Mouse (Mus musculus): Measurements from ENCODE around the gene Cpne9.
A peak's percentile ranks its signal among the peaks of the same experiment; 100 is the strongest.

Gene Cpne9

GRCm38 (mm10) chr6:113292938-113293337 lies 10.8 kb downstream of the Cpne9 start:
- DNase-seq, result no peak

DNA sequence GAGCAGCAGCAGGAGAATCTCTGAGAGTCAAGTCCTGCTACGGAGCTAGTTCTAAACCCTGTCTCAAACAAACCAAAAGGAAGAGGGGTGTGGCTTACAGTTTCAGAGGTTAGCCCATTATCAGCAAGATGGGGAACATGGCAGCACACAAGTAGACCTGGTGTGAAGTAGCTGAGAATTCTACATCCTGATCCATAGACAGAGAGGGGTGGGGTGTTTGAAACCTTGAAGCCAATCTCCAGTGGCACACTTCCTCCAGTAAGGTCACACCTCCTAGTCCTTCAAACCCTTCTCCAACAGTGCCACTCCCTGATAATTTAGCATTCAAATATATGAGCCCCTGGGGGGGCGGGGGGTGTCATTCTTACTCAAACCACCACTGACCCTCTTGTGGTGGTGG lies 13.9 kb downstream of the Cpne9 start:
- DNase-seq, result no peak

DNA sequence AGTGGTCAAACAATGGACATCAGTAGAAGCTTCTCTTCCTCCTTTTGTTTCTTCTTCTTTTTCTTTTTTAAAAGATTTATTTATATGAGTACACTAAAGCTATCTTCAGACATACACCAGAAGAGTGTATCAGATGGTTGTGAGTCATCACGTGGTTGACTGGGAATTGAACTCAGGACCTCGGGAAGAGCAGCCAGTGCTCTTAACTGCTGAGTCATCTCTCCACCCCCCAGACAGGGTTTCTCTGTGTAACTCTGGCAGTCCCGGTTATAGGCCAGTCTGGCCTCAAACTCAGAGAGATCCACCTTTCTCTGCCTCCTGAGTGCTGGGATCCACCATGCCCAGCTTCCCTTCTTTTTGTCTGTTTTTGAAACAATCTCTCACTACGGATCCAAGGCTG lies 14.5 kb downstream of the Cpne9 start:
- DNase-seq, result no peak

GRCm38 (mm10) chr6:113301350-113301749 lies 19.2 kb downstream of the Cpne9 start:
- no peak for DNase-seq

GRCm38 (mm10) chr6:113302258-113302657 lies 20.2 kb downstream of the Cpne9 start:
- DNase-seq, result peak in 1 of 2 experiments; percentile 11

GRCm38 (mm10) chr6:113306322-113306985 lies 24.3 kb downstream of the Cpne9 start:
- peak; percentile 100 for DNase-seq

GRCm38 (mm10) chr6:113306986-113307349 lies 24.9 kb downstream of the Cpne9 start, which contains the start of gene Brpf1:
Gene Brpf1 (plus strand): TSS chr6:113307137.
- no peak for DNase-seq

DNA sequence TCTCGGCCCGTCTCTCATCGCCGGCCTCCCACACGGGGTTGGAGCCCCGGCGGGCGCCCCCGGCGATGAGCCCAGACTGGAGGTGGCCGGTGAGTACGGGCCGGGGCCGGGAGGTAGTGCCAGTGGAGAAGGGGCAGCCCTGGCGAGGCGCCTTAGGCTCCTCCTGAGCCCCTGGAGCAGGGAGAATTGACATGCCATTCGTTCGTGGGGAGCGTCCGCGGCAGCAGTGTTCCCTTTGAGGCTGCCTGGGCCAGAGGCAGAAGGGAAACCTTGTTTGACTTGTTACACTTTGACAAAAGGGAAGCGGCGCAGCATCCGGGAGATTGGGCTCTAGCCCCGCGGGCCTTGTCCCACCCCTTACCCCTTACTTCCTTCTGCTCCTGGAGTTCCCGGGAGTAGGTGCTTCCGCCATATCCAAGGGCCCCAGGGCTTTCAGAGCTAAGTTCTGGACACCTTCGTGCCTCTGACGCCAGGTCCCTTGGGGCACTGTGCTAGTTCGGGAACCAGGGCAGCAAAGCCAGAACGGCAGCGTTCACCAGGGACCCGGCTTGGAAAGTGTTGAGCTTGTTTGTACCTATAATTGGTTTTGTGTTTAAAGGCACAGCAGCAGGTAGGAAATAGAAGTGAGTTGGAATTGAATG lies 25.5 kb downstream of the Cpne9 start:
- DNase-seq, result peak; percentile 41 to 60

DNA sequence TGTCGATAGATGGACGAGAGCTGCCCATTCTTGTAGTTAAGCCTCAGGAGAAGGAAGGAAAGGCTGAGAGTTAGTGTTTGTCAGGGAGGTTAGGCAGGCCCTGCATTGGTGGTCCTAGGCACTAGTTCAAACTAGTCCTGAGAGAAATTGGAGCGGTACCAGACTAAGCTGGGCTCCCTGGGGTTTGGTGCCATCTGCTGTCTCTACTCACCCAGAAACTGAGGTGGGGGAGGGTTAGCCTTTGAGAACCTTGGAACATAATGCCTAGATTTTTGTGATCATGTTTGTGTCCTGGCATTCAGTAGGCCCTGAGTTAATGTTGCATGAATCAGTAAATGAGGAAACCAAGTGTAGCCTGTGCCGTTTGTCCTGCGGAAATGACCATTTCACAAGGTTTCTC lies 26.0 kb downstream of the Cpne9 start:
- DNase-seq, result peak; percentile 54 to 58

GRCm38 (mm10) chr6:113315972-113316371 lies 33.9 kb downstream of the Cpne9 start:
- no peak for DNase-seq

GRCm38 (mm10) chr6:113326533-113327315 lies 44.6 kb downstream of the Cpne9 start, which contains the start of gene Ogg1:
Gene Ogg1 (plus strand): TSS chr6:113326972.
- DNase-seq, result peak; percentile 99 to 100

GRCm38 (mm10) chr6:113329396-113329795 lies 47.3 kb downstream of the Cpne9 start:
- no peak for DNase-seq

- no peak for DNase-seq
These were observed 48.4 kb downstream of the Cpne9 start for GRCm38 (mm10) chr6:113330547-113330946.

DNA sequence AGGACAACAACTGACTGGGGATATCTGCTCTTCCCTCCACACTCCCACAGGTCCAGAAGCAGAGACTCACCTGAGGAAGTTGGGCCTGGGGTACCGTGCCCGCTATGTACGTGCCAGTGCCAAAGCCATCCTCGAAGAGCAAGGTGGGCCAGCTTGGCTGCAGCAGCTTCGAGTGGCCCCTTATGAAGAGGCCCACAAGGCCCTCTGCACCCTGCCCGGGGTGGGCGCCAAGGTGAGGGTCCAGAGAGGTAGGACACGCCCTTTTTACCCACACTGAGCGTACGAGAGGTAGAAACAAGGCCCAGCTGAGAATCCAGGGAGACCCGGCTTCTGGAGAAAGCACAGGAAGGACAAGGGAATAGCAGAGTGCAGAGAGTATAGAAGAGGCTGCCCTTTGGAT lies 49.6 kb downstream of the Cpne9 start:
- no peak for DNase-seq

DNA sequence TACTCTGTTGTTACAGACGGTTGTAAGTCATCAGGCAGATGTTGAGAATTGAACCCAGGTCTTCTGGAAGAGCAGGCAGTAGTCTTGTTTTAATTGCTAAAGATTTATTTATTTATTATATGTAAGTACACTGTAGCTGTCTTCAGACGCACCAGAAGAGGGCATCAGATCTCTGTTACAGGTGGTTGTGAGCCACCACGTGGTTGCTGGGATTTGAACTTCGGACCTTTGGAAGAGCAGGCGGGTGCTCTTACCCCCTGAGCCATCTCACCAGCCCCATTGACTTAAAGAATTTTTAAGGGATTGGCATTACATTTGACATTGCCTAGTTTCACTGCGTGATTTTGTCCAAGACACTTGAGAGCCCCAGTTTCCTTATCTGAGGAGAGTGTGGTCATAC lies 50.6 kb downstream of the Cpne9 start:
- DNase-seq, result peak in 1 of 2 experiments; percentile 31

DNA sequence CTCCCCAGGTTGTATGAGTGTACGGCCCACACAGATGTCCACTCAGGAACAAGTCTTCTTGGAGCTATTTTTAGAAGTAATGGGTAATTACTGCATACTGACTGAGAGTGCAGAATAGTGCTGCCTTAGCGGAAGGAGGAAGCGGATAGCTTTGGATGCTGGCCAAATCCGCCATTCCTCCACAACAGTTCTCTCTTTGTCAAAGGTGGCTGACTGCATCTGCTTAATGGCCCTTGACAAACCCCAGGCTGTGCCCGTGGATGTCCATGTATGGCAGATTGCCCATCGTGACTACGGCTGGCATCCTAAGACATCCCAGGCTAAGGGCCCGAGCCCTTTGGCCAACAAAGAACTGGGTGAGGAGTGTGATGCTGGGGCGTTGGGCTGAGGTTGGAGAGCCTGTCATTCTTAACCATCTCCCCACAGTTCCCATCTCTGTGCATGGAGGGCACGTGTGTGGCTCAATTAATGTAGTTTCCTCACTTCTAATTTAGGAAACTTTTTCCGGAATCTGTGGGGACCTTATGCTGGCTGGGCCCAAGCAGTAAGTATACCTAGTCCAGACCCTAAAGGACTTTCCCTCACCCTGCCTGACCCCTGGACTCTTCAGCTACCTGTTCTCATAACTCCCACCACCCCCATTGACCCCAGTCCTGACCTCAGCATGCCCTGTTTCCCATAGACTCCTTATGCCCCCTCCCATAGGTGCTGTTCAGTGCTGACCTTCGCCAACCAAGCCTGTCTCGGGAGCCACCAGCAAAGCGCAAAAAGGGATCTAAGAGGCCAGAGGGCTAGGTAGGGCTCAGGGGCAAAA lies 51.2 kb downstream of the Cpne9 start:
- peak; percentile 85 to 87 for DNase-seq

GRCm38 (mm10) chr6:113334216-113334615 lies 52.1 kb downstream of the Cpne9 start:
- DNase-seq, result no peak

DNA sequence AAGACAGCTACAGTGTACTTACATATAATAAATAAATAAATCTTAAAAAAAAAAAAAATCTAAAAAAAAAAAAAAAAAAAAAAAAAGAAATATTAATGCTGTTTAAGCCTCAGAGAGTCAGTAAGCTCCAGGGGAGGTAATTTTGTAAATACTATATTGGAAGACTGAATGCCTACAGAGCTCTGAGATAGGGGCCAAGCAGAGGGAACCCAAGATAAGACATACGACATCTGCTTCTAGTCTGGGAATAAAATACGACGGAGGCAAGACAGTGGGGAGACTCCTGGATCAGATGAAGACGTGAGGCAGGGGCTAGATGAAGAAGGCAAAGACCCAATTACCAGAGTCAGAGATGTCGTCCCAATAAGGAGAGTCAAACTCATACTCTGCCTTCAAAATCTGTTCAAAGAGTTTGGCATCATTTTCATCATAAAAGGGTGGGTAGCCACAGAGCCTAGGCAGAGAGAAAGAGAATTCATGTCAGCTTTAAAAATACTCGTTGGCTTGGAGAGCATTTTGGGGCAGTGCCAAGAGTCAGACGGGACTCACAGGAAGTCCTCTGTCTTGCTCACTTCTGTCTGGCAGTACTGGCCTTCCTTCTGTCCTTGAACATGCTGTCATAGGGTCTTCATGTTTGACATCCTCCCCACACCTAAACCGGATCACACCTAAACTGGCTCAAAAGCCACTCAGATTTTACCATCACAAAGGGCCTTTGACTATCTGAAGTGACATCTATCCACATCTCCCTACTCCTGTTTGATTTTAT lies 54.9 kb downstream of the Cpne9 start:
- DNase-seq, result peak in 1 of 2 experiments; percentile 46

DNA sequence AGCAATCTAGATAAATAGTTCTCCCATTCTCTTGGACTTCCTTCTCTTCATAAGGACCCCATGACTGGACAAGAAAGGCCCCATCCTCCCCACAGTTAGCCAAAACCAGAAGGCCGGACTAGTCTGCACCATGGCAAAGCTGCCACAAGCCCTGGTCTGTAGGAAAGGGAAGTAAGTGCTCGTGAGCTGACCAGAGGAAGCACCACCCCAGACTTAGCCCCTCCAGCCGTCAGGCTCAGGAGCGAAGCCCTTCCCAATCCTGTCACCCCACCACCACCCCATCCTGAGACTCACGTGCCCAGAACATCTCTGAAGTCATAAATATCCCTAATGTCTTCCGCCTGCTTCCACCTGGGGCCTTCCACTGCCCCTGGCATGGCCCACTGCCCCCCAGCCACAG lies 59.5 kb downstream of the Cpne9 start:
- DNase-seq, result no peak

DNA sequence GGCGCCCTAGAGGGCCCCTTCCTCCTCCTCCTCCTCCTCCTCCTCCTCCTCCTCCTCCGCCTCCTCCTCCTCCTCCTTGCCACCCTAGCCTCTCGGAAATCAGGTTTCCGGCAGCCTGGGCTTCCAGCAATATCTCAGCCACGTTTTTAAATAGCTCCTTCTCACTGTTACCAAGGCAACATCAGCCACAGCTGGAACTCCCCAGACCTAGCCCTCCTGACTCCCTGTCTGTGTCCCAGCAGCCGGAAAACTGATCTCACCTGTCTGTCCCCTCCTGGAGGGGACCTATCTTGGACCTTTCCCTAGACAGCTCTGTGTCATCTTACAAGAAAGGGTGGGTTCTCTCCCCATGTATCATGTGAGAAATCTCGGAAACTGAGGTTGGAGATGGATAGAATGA lies 60.2 kb downstream of the Cpne9 start:
- DNase-seq, result no peak

DNA sequence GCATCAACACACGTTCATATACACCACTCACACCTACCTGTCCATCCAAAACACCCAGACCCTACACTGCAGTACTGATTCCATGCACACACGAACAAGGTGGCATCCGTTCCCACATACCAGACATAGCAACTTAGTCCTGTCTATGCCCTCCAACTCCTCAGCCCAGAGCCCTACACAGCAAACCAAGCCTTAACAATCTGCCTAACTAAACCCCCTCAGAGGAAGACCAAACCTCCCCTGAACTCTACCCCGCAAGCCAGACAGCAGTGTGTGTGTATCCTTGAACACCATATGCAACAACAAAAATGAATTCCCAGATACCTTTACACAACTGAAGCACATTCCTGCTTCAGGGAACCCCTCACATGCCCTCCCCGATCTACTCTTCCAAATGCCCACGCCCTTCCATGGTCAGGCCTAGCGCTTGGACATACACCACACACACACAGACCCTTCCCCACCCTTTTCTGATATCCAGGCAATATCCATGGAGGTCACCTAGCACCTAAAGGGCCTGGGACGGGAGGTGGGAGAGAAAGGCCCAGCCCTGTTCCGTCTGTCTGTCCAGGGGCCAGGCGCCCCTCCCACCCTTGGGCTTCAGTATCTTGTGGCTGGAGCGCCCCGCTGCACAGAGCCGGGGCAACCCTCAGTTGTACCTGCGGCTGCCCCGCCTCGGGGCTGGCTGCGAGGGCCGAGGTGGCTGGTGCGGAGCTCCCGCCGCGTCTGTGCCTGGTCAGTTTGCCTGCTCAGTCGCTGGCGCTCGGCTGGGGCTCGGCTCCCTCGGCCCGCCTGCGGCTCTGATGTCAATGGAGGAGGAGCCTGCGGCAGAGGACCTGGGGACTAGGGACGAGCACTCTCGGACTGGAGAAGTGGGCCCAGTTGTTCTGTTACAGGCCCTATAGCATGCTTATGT lies 61.3 kb downstream of the Cpne9 start, which contains the start of gene Camk1:
TSS of gene Camk1 (minus strand) at position 808 of the 916 bp plus-strand sequence.
- DNase-seq, result peak; percentile 72 to 83
